Mouse (Mus musculus) c-Kit-positive CD71-negative TER-119-negative erythroid progenitor cells, embryonic 14.5 days (primary cell): Measurements from ENCODE around the gene Mark1.

ENCODE experiments used
- DNase-seq: peaks from one replicate; pipeline ENCODE4 v3.0.0-alpha.2; 2013; ENCODE audit warnings: low read depth

Mark1 gene

GRCm38 (mm10) chr1:184961853-184962252 is 37.5 kb downstream of the Mark1 start:
- DNase-seq = no peak

- DNase-seq = no peak
Measured at GRCm38 (mm10) chr1:184958818-184959217, 40.6 kb downstream of the Mark1 start.

- no peak for DNase-seq
Measured at GRCm38 (mm10) chr1:184958388-184958787, 41.0 kb downstream of the Mark1 start.

GRCm38 (mm10) chr1:184951758-184952157 is 47.6 kb downstream of the Mark1 start:
- no peak for DNase-seq

GRCm38 (mm10) chr1:184951057-184951456 is 48.3 kb downstream of the Mark1 start:
- DNase-seq = no peak

GRCm38 (mm10) chr1:184938106-184938505 is 61.3 kb downstream of the Mark1 start:
- DNase-seq = no peak

GRCm38 (mm10) chr1:184935980-184936379 is 63.4 kb downstream of the Mark1 start:
- DNase-seq = no peak

- no peak for DNase-seq
Measured at GRCm38 (mm10) chr1:184935490-184935889, 63.9 kb downstream of the Mark1 start.

GRCm38 (mm10) chr1:184931097-184931496 is 68.3 kb downstream of the Mark1 start:
- DNase-seq = no peak

- no peak for DNase-seq
Measured at GRCm38 (mm10) chr1:184928382-184928781, 71.0 kb downstream of the Mark1 start.

GRCm38 (mm10) chr1:184927911-184928310 is 71.5 kb downstream of the Mark1 start:
- no peak for DNase-seq

- DNase-seq = no peak
Measured at GRCm38 (mm10) chr1:184922824-184923223, 76.5 kb downstream of the Mark1 start.

- DNase-seq = no peak
Measured at GRCm38 (mm10) chr1:184920057-184920456, 79.3 kb downstream of the Mark1 start.

GRCm38 (mm10) chr1:184918227-184918888 is 81.0 kb downstream of the Mark1 start:
- DNase-seq = peak; percentile 38

- DNase-seq = no peak
Measured at GRCm38 (mm10) chr1:184912336-184912735, 87.0 kb downstream of the Mark1 start.

- DNase-seq = no peak
Measured at GRCm38 (mm10) chr1:184911861-184912260, 87.5 kb downstream of the Mark1 start.

GRCm38 (mm10) chr1:184908558-184908957 is 90.8 kb downstream of the Mark1 start:
- DNase-seq = no peak

- no peak for DNase-seq
Measured at GRCm38 (mm10) chr1:184905904-184906745, 93.2 kb downstream of the Mark1 start.

- DNase-seq = no peak
Measured at GRCm38 (mm10) chr1:184905371-184905770, 94.0 kb downstream of the Mark1 start.

GRCm38 (mm10) chr1:184903697-184904096 is 95.7 kb downstream of the Mark1 start:
- no peak for DNase-seq

GRCm38 (mm10) chr1:184902886-184903285 is 96.5 kb downstream of the Mark1 start:
- DNase-seq = no peak

- DNase-seq = no peak
Measured at GRCm38 (mm10) chr1:184897350-184897749, 102.0 kb downstream of the Mark1 start.

GRCm38 (mm10) chr1:184891998-184892397 is 107.4 kb downstream of the Mark1 start:
- DNase-seq = no peak
